Mouse (Mus musculus): ENCODE data around the gene Mbd3. TPM values are rescaled to one million over a fixed set of nuclear protein-coding genes. Genes with fewer than 3 reads are reported as not detected.

The Mbd3 gene
- polyA plus RNA-seq, 1 experiment from 2014 or later = 181 TPM

DNA sequence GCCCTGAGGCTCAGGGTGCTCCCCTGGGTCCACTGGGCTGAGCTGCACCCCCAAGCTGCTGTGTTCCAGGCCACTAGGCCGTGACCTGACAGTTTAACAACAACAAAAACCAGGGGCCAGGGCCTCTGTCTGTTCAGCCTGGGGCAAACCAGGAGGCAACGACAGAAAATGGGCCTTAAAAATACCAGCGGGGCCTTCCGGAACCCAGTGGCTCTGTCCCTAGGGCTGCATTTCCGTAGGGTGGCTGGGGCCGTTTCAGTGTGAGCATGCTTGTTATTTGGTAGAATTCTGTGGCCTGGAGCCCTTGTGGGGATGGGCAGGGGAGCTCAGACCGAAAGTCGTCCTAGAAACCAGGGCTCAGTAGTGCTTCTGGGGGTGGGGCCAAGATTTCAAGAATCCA, 30.4 kb upstream of the Mbd3 start:
- no peak for ATAC-seq
- in situ Hi-C loops (cut with MboI; ENCODE audit: low pct_unique_long_range_greater_than_20kb) = loop anchor here (25.0 kb wide), 1 partner anchor 258 kb away; the partner anchor contains the start of gene Mknk2
- CTCF ChIA-PET = no interaction called here

DNA sequence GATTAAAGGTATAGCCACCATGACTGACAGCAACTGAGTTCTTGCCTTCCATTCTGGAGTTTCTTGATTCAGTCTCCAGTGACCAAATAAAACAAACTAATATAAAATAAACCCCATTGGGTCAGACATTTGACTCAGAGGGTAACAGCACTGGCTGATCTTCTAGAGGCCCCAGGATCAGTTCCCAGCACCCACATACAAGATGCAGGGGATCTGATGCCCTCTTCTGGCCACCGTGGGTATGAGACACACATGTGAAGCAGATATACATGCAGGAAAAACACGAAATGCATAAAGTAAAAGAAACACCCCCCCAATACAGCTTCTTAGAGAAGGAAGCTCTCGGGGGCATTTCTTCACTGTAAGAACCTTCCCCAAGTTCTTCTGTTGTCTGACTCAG, 25.7 kb upstream of the Mbd3 start:
- DNase-seq (ENCODE audit: low read depth, low spot score) (no peak), ATAC-seq (no peak)
- CTCF ChIA-PET = interaction anchor here (2.1 kb wide), 1 partner anchor 9 kb away, joined by 4 read pairs; no protein-coding TSS in a partner anchor
- no peaks in the 10 kb centered on the region for H3K27me3 ChIP-seq
- in situ Hi-C loops (cut with MboI; ENCODE audit: low pct_unique_long_range_greater_than_20kb) = loop anchor here (25.0 kb wide), 1 partner anchor 262 kb away; the partner anchor contains the start of gene Mknk2
- POLR2A ChIA-PET = interaction anchor here (0.6 kb wide), 1 partner anchor 30 kb away, joined by 3 read pairs; no protein-coding TSS in a partner anchor
- no peak for TF ChIP-seq CTCF (IDR thresholded peaks at IDR 0.05)

More for the DNA sequence above, 30.4 kb upstream of the Mbd3 start:
- no peak for DNase-seq (ENCODE audit: low read depth, low spot score)
- POLR2A ChIA-PET = no interaction called here
- TF ChIP-seq CTCF (IDR thresholded peaks at IDR 0.05) = no peak
- no peaks in the 10 kb centered on the region for H3K27me3 ChIP-seq

DNA sequence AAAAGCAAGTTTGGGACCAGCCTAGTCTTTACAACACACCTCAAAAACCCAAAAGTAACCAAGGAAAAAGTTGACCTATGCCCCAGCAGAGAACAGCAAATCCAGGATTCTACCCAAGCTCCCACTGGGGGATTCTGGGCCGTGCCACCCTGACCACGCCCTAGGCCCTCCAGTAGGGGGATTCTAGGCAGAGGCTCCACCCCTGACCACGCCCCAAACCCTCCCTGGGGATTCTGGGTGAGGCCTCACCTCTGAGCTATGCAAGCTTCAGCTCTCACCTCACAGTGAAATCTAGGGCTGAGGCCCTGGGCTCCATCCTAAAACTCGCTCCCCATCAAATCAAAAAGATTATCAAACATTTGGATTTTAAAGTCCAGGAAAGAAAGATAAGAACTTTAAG, 24.2 kb upstream of the Mbd3 start:
- no peaks in the 10 kb centered on the region for H3K27me3 ChIP-seq
- no peak for ATAC-seq
- DNase-seq (ENCODE audit: low read depth, low spot score) = no peak
- in situ Hi-C loops (cut with MboI; ENCODE audit: low pct_unique_long_range_greater_than_20kb) = no loop called here
- CTCF ChIA-PET = interaction anchor here (1.0 to 1.4 kb wide), 4 partner anchors 15 to 156 kb away, joined by 3 read pairs; partner anchors contain the start of gene Rexo1
- TF ChIP-seq CTCF (IDR thresholded peaks at IDR 0.05) = no peak
- POLR2A ChIA-PET = interaction anchor here (1.1 kb wide), 1 partner anchor 20 kb away, joined by 3 read pairs; no protein-coding TSS in a partner anchor

DNA sequence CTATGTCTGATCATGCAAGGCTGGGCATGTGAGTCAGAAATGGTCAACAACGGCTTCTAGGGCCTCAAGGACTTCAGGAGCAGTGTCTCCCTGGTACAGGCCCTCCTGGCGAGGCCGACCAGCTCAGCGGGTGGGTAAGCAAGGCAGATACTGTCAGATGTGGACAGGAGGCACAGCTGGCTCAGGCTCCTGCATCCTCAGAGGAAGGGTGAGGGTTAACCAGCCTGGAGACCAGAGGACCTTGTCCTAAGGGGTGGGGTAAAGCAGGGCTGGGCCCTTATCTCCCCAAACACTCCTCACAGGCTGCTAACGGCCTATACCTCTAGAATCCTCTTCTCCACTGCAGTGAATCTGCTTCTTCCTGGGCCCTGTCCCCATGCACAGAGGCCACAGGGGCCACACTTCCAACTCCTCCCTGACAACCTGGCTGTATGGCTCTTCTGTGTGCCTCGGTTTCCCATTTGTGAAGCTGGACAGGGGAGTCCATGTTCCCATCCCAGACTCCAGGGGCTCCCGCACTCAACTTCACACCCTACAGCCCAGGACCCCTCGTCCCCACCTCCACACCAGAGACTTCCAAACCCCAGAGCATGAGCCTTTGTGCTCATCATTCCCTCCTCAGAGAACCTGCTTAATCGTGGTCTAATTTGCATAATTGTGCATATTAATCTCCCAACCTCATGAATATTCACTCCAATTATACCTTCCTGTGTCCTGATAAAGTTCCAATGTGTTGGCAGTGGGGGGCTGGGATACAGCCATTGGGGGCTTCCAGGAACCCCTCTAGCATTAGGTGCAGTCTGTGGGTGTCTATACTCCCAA, 22.5 kb upstream of the Mbd3 start:
- POLR2A ChIA-PET = interaction anchor here (1.3 kb wide), 1 partner anchor 15 kb away, joined by 4 read pairs; the partner anchor contains the start of gene Uqcr11
- CTCF ChIA-PET = interaction anchor here (0.9 kb wide), 1 partner anchor 21 kb away, joined by 3 read pairs; no protein-coding TSS in a partner anchor
- DNase-seq (ENCODE audit: low read depth, low spot score) (no peak), ATAC-seq (no peak)
- H3K27me3 ChIP-seq = no peaks in the 10 kb centered on the region
- no peak for TF ChIP-seq CTCF (IDR thresholded peaks at IDR 0.05)
- in situ Hi-C loops (cut with MboI; ENCODE audit: low pct_unique_long_range_greater_than_20kb) = no loop called here

DNA sequence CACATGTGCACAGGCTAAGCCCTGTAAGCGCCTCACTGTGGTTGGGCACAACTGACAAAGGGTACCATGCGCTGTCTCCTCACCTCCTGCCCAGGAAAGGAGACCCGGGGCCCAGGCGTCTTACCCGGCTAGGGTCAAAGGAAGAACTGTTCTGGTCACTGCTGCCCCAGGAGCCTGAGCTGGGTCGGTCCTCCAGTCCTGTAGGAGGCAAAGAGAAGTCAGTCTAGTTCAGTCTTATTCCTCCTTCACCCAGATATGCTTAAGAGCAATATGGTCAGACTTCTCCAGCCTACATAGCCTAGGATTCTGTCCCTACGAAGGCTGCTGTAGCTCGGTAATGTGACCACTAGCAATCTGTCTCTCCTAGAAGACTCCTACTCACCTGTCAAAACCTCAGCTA, 21.9 kb upstream of the Mbd3 start:
- in situ Hi-C loops (cut with MboI; ENCODE audit: low pct_unique_long_range_greater_than_20kb) = no loop called here

DNA sequence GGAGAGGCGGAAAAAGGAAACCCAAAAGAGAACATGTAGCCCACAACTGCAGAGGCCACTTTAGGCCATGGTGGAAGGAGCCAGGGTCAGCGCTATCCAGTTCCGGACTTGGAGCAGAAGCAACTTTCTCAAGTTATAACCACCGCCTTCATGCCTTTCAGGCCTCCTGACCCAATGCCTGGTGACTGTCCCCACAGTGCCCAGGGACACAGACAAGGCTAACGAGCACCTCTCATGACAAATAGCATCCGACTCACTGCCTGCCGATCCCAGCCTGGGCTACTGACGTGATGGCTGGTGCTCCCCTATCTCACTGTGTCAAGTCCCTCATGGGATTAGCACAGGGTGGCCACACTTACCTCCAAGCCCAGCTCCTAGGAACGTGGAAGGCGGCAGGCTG, 21.4 kb upstream of the Mbd3 start:
- CTCF ChIA-PET = no interaction called here
- POLR2A ChIA-PET = no interaction called here
- TF ChIP-seq CTCF (IDR thresholded peaks at IDR 0.05) = no peak
- H3K27me3 ChIP-seq = no peaks in the 10 kb centered on the region
- no peak for DNase-seq (ENCODE audit: low read depth, low spot score)
- no peak for ATAC-seq
- in situ Hi-C loops (cut with MboI; ENCODE audit: low pct_unique_long_range_greater_than_20kb) = no loop called here

More for the DNA sequence above, 21.9 kb upstream of the Mbd3 start:
- ChIA-PET CTCF (interaction anchor here (0.9 kb wide), 1 partner anchor 20 kb away, joined by 3 read pairs; no protein-coding TSS in a partner anchor), POLR2A (no interaction called here)
- H3K27me3 ChIP-seq = no peaks in the 10 kb centered on the region
- TF ChIP-seq CTCF (IDR thresholded peaks at IDR 0.05) = no peak
- ATAC-seq (no peak), DNase-seq (ENCODE audit: low read depth, low spot score) (no peak)

DNA sequence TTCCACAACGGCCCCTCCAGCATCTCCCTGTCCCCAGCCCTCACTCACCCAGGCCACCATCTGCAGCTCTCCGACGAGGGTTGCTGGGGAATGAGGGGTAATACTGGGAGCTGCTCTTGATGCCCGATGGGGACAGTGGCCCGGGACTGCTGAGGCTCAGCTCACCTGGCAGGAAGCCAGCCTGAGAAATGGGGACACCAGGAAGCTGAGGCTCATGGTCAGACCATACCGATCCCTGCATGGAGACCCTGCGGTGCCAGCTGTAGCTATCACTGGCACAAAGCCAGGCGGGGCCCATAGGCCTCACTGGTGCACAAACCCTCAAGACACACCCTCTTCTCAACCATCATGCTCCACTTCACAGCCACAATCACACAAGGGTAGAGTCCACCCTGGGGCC, 20.1 kb upstream of the Mbd3 start:
- DNase-seq (ENCODE audit: low read depth, low spot score) (no peak), ATAC-seq (no peak)
- TF ChIP-seq CTCF (IDR thresholded peaks at IDR 0.05) = no peak
- ChIA-PET CTCF (no interaction called here), POLR2A (no interaction called here)
- no peaks in the 10 kb centered on the region for H3K27me3 ChIP-seq
- in situ Hi-C loops (cut with MboI; ENCODE audit: low pct_unique_long_range_greater_than_20kb) = no loop called here

DNA sequence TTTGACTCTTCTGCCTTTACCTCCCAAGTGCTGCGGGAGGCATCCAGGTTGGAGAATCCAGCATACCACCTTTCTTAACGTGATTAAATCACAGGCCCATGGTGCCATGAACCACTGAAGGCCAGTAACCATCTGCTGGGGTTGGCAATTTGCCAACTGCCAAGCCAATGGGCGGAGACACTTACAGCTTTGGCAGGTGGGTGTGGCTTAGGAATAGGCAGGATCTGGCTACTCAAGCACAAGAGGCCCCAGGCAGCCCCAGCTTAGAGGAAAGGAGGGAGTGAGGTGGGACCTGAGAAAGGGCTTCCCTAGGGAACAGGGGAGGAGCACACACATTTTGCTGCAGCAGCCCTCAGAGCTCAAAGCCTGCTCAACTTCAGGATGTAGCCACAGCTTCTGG, 19.0 kb upstream of the Mbd3 start:
- CTCF ChIA-PET = no interaction called here
- in situ Hi-C loops (cut with MboI; ENCODE audit: low pct_unique_long_range_greater_than_20kb) = no loop called here
- no peaks in the 10 kb centered on the region for H3K27me3 ChIP-seq
- DNase-seq (ENCODE audit: low read depth, low spot score) (no peak), ATAC-seq (no peak)
- POLR2A ChIA-PET = interaction anchor here (1.2 kb wide), 1 partner anchor 10 kb away, joined by 3 read pairs; no protein-coding TSS in a partner anchor
- no peak for TF ChIP-seq CTCF (IDR thresholded peaks at IDR 0.05)

DNA sequence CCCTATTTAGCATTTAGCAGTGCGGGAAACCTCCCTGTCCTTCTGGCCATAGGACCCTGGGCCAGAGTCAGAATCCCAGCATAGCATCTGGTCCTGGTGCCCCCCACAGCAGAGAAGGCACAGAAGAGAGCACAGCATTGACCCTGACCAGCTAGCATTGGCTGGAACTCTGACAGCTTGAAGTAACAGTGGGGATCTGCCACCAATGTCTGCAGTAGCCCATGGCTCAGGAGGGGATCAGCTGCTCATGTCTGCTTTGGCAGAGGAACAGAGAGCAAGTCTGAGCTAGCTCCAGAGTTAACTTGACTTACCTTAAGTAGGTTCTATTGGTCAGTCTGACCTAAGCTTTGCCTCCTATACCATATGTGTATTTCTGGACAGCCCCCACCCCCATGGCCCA, 18.5 kb upstream of the Mbd3 start:
- ChIA-PET POLR2A (interaction anchor here (1.2 kb wide), 1 partner anchor 10 kb away, joined by 3 read pairs; no protein-coding TSS in a partner anchor), CTCF (no interaction called here)
- no peak for ATAC-seq
- no peak for TF ChIP-seq CTCF (IDR thresholded peaks at IDR 0.05)
- in situ Hi-C loops (cut with MboI; ENCODE audit: low pct_unique_long_range_greater_than_20kb) = no loop called here
- H3K27me3 ChIP-seq = no peaks in the 10 kb centered on the region
- DNase-seq (ENCODE audit: low read depth, low spot score) = no peak

DNA sequence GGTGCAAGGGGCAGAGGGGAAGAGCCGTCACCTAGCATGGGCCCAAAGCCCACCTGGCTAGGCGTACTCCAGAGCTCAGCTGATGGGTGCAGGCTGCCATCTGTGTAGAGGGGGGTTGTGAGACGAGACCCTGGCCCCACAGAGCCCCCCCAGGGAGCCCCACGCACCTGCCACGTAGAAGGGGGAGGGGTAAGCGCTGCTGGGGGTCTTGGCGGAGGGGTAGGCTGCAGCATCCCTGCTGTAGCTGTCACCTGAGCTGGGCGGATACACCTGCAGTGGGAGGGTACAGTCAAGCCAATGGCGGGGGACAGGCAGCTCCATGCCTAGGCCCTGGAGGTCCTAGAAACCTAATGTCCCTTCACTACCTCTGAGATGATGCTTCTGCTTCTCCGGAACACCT, 18.0 kb upstream of the Mbd3 start:
- CTCF ChIA-PET = no interaction called here
- TF ChIP-seq CTCF (IDR thresholded peaks at IDR 0.05) = no peak

DNA sequence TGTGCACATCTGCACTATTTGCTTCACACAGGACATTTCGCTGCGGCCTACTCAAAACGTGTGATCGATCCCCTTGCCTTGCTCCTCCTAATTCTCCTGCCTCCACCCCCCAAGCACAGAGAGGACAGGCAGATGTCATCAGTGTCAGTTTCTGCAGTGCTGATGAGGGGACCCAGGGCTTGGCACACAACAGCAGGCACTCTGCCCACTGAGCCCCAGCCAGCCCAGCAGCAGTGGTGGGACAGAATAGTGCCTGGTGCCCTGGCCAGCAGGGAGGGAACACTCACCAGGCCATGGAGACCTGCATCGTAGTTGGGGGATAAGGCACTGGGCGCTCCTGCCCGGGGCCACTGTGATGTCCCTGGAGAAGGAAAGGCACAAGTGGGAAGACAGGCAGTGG, 16.2 kb upstream of the Mbd3 start:
- ATAC-seq (no peak), DNase-seq (ENCODE audit: low read depth, low spot score) (no peak)
- no peaks in the 10 kb centered on the region for H3K27me3 ChIP-seq
- no peak for TF ChIP-seq CTCF (IDR thresholded peaks at IDR 0.05)
- POLR2A ChIA-PET = no interaction called here
- CTCF ChIA-PET = interaction anchor here (1.3 kb wide), 1 partner anchor 10 kb away, joined by 4 read pairs; no protein-coding TSS in a partner anchor
- in situ Hi-C loops (cut with MboI; ENCODE audit: low pct_unique_long_range_greater_than_20kb) = no loop called here

More for the DNA sequence above, 18.0 kb upstream of the Mbd3 start:
- ATAC-seq = no peak
- no peaks in the 10 kb centered on the region for H3K27me3 ChIP-seq
- DNase-seq (ENCODE audit: low read depth, low spot score) = no peak
- POLR2A ChIA-PET = interaction anchor here (1.2 kb wide), 1 partner anchor 9 kb away, joined by 3 read pairs; no protein-coding TSS in a partner anchor
- in situ Hi-C loops (cut with MboI; ENCODE audit: low pct_unique_long_range_greater_than_20kb) = no loop called here

Data from Patski (cell line).